Mouse (Mus musculus): ENCODE results near the gene Rev3l.

The Rev3l gene

GRCm38 (mm10) chr10:39731736-39732265, at the start of gene Rev3l:
Rev3l (plus strand) TSS chr10:39732118.
- DNase-seq: peak; percentile 96

GRCm38 (mm10) chr10:39682556-39682955, 49.4 kb upstream of the Rev3l start:
- DNase-seq: no peak

GRCm38 (mm10) chr10:39683481-39683880, 48.4 kb upstream of the Rev3l start:
- no peak for DNase-seq

- no peak for DNase-seq
Observed at GRCm38 (mm10) chr10:39686811-39687210, 45.1 kb upstream of the Rev3l start.

- DNase-seq: peak; percentile 19
Observed at GRCm38 (mm10) chr10:39687851-39688250, 44.1 kb upstream of the Rev3l start.

- DNase-seq: no peak
Observed at GRCm38 (mm10) chr10:39691351-39692064, 40.4 kb upstream of the Rev3l start.

- no peak for DNase-seq
Observed at GRCm38 (mm10) chr10:39692152-39692551, 39.8 kb upstream of the Rev3l start.

GRCm38 (mm10) chr10:39707717-39708510, 24.0 kb upstream of the Rev3l start:
- no peak for DNase-seq

GRCm38 (mm10) chr10:39716936-39717335, 15.0 kb upstream of the Rev3l start:
- no peak for DNase-seq

GRCm38 (mm10) chr10:39730976-39731735, 762 bp upstream of the Rev3l start:
- peak; percentile 97 for DNase-seq

- peak; percentile 89 for DNase-seq
Observed at GRCm38 (mm10) chr10:39732266-39733100, 565 bp downstream of the Rev3l start.

- DNase-seq: no peak
Observed at GRCm38 (mm10) chr10:39733101-39733399, 1.1 kb downstream of the Rev3l start.

- no peak for DNase-seq
Observed at GRCm38 (mm10) chr10:39733421-39733930, 1.6 kb downstream of the Rev3l start.

GRCm38 (mm10) chr10:39736187-39736586, 4.3 kb downstream of the Rev3l start:
- no peak for DNase-seq

- DNase-seq: no peak
Observed at GRCm38 (mm10) chr10:39742057-39742456, 10.1 kb downstream of the Rev3l start.

GRCm38 (mm10) chr10:39764752-39765151, 32.8 kb downstream of the Rev3l start:
- DNase-seq: no peak

GRCm38 (mm10) chr10:39766702-39767101, 34.8 kb downstream of the Rev3l start:
- DNase-seq: no peak

- peak; percentile 10 for DNase-seq
Observed at GRCm38 (mm10) chr10:39772259-39772658, 40.3 kb downstream of the Rev3l start.

GRCm38 (mm10) chr10:39773940-39774726, 42.2 kb downstream of the Rev3l start:
- no peak for DNase-seq

GRCm38 (mm10) chr10:39776927-39777326, 45.0 kb downstream of the Rev3l start:
- DNase-seq: no peak

- DNase-seq: no peak
Observed at GRCm38 (mm10) chr10:39778305-39778704, 46.4 kb downstream of the Rev3l start.

Data from kidney, postnatal 10 days (tissue).